Mouse (Mus musculus) MEL (cell line): ENCODE data around the gene Clcn3. TPM values are rescaled to one million over a fixed set of nuclear protein-coding genes. Genes with fewer than 3 reads are reported as not detected.

ENCODE experiments used
- DNase-seq: peaks from one replicate; pipeline ENCODE4 v3.0.0; 2011; ENCODE audit warnings: low read depth, low spot score
- H3K27ac ChIP-seq: 2 replicates; pipeline ENCODE4 v1.5.1; 2012; ENCODE audit warnings: low read depth, mild to moderate bottlenecking, control low read depth, low read length, moderate library complexity; ENCODE audit not compliant: control insufficient read depth
- H3K27me3 ChIP-seq, 2 experiments: fragments of 150-350 bp in 1 of 2; sonication (generic) in 1 of 2; 2 replicates each; pipeline ENCODE4 v1.6.1; 2012; ENCODE audit warnings: low read length in 2 of 2, mild to moderate bottlenecking in 2 of 2, improper control_type of control experiment in 1 of 2, moderate library complexity in 1 of 2; ENCODE audit not compliant: insufficient read depth in 2 of 2, control insufficient read depth in 1 of 2
- H3K36me3 ChIP-seq, 2 experiments: 2 replicates each; pipeline ENCODE4 v1.6.1; 2012 to 2014; ENCODE audit warnings: low read length in 2 of 2, improper control_type of control experiment in 1 of 2, inconsistent platforms in 1 of 2, mild to moderate bottlenecking in 1 of 2; ENCODE audit not compliant: insufficient read depth in 2 of 2, control insufficient read depth in 1 of 2
- H3K4me1 ChIP-seq, 2 experiments: fragments of 150-350 bp in 1 of 2; sonication (generic) in 1 of 2; 2 replicates each; pipeline ENCODE4 v1.6.1; 2012; ENCODE audit warnings: low read length in 2 of 2, improper control_type of control experiment in 1 of 2, mild to moderate bottlenecking in 1 of 2; ENCODE audit not compliant: insufficient read depth in 2 of 2, control insufficient read depth in 1 of 2
- H3K4me3 ChIP-seq, 2 experiments: fragments of 150-350 bp in 1 of 2; sonication (generic) in 1 of 2; 2 replicates each; pipeline ENCODE4 v1.5.1; 2012; ENCODE audit warnings: low read depth in 2 of 2, low read length in 2 of 2, mild to moderate bottlenecking in 2 of 2, moderate library complexity in 2 of 2, control low read depth in 1 of 2, improper control_type of control experiment in 1 of 2; ENCODE audit not compliant: control insufficient read depth in 1 of 2, insufficient read depth in 1 of 2
- H3K79me2 ChIP-seq: 2 replicates; pipeline ENCODE4 v1.6.1; 2012; ENCODE audit warnings: mild to moderate bottlenecking, low read length, moderate library complexity; ENCODE audit not compliant: control insufficient read depth, poor library complexity, insufficient read depth
- H3K9ac ChIP-seq: 2 replicates; pipeline ENCODE4 v1.6.1; 2012; ENCODE audit warnings: low read depth, mild to moderate bottlenecking, control low read depth, low read length, moderate library complexity; ENCODE audit not compliant: control insufficient read depth, poor library complexity, severe bottlenecking
- H3K9me3 ChIP-seq: fragments of 150-350 bp; sonication (generic); replicated peaks from 2 replicates; pipeline ENCODE4 v1.6.1; 2012; ENCODE audit warnings: mild to moderate bottlenecking, low read length, improper control_type of control experiment, moderate library complexity; ENCODE audit not compliant: insufficient read depth
- BHLHE40 ChIP-seq: IDR thresholded peaks from 2 replicates; pipeline ENCODE4 v1.6.1; 2012; ENCODE audit warnings: low read depth, mild to moderate bottlenecking, inconsistent platforms, low read length, improper control_type of control experiment, borderline replicate concordance
- CHD2 ChIP-seq: IDR thresholded peaks from 2 replicates; pipeline ENCODE4 v1.6.1; 2011; ENCODE audit warnings: low read length, improper control_type of control experiment
- CTCF ChIP-seq, 3 experiments: IDR thresholded peaks in 2 of 3; conservative IDR thresholded peaks in 1 of 3; 2 replicates each; pipeline ENCODE4 v1.5.1; 2011 to 2012; ENCODE audit warnings: low read length in 3 of 3, low read depth in 2 of 3, mild to moderate bottlenecking in 2 of 3, improper control_type of control experiment in 1 of 3, inconsistent platforms in 1 of 3, mixed read lengths in 1 of 3, moderate library complexity in 1 of 3; ENCODE audit not compliant: control insufficient read depth in 1 of 3, insufficient read depth in 1 of 3, poor library complexity in 1 of 3, severe bottlenecking in 1 of 3
- E2F4 ChIP-seq: IDR thresholded peaks from 2 replicates; pipeline ENCODE4 v1.6.1; 2011; ENCODE audit warnings: low read depth, low read length, improper control_type of control experiment, borderline replicate concordance
- ELF1 ChIP-seq: IDR thresholded peaks from 2 replicates; pipeline ENCODE4 v1.6.1; 2014; ENCODE audit warnings: low read depth, mild to moderate bottlenecking, inconsistent platforms, low read length, improper control_type of control experiment, moderate library complexity
- ETS1 ChIP-seq: IDR thresholded peaks from 2 replicates; pipeline ENCODE4 v1.6.1; 2012; ENCODE audit warnings: low read depth, mild to moderate bottlenecking, inconsistent platforms, low read length, improper control_type of control experiment, moderate library complexity
- GABPA ChIP-seq: IDR thresholded peaks from 2 replicates; pipeline ENCODE4 v1.6.1; 2012; ENCODE audit warnings: low read depth, mild to moderate bottlenecking, inconsistent platforms, low read length, improper control_type of control experiment, moderate library complexity
- GATA1 ChIP-seq: IDR thresholded peaks from 2 replicates; pipeline ENCODE4 v1.6.1; 2011; ENCODE audit warnings: low read depth, low read length, improper control_type of control experiment
- JUND ChIP-seq: IDR thresholded peaks from 2 replicates; pipeline ENCODE4 v1.6.1; 2011; ENCODE audit warnings: low read depth, mild to moderate bottlenecking, improper control_type of control experiment, low read length
- KAT2A ChIP-seq: conservative IDR thresholded peaks from 2 replicates; pipeline ENCODE4 v1.6.1; 2012; ENCODE audit warnings: low read depth, low read length, improper control_type of control experiment, inconsistent platforms
- MAFK ChIP-seq: IDR thresholded peaks from 2 replicates; pipeline ENCODE4 v1.6.1; 2011; ENCODE audit warnings: low read depth, mild to moderate bottlenecking, low read length, improper control_type of control experiment, borderline replicate concordance
- MAX ChIP-seq: IDR thresholded peaks from 2 replicates; pipeline ENCODE4 v1.6.1; 2011; ENCODE audit warnings: low read length, improper control_type of control experiment
- MAZ ChIP-seq: IDR thresholded peaks from 2 replicates; pipeline ENCODE4 v1.6.1; 2012; ENCODE audit warnings: low read depth, mild to moderate bottlenecking, inconsistent platforms, low read length, improper control_type of control experiment
- MEF2A ChIP-seq: IDR thresholded peaks from 2 replicates; pipeline ENCODE4 v1.6.1; 2014; ENCODE audit warnings: low read depth, mild to moderate bottlenecking, inconsistent platforms, low read length, improper control_type of control experiment; ENCODE audit not compliant: poor library complexity, insufficient replicate concordance, severe bottlenecking; ENCODE audit errors: extremely low read depth
- MYC ChIP-seq: IDR thresholded peaks from 2 replicates; pipeline ENCODE4 v1.6.1; 2011; ENCODE audit warnings: low read depth, mild to moderate bottlenecking, low read length, improper control_type of control experiment, moderate library complexity
- NELFE ChIP-seq: IDR thresholded peaks from 2 replicates; pipeline ENCODE4 v1.6.1; 2011; ENCODE audit warnings: low read depth, low read length, improper control_type of control experiment
- NRF1 ChIP-seq: IDR thresholded peaks from 2 replicates; pipeline ENCODE4 v1.6.1; 2014; ENCODE audit warnings: low read depth, mild to moderate bottlenecking, inconsistent platforms, low read length, improper control_type of control experiment, moderate library complexity; ENCODE audit not compliant: poor library complexity, insufficient read depth, severe bottlenecking
- POLR2AphosphoS2 ChIP-seq: IDR thresholded peaks from 2 replicates; pipeline ENCODE4 v1.6.1; 2011; ENCODE audit warnings: low read length, improper control_type of control experiment
- POLR2AphosphoS5 ChIP-seq: IDR thresholded peaks from 2 replicates; pipeline ENCODE4 v1.6.1; 2012; ENCODE audit warnings: low read depth, borderline replicate concordance, mild to moderate bottlenecking, inconsistent platforms, low read length, moderate library complexity, mixed read lengths
- RCOR1 ChIP-seq: IDR thresholded peaks from 2 replicates; pipeline ENCODE4 v1.6.1; 2012; ENCODE audit warnings: low read depth, mild to moderate bottlenecking, inconsistent platforms, low read length, improper control_type of control experiment
- TAL1 ChIP-seq: IDR thresholded peaks from 2 replicates; pipeline ENCODE4 v1.6.1; 2012; ENCODE audit warnings: mild to moderate bottlenecking, inconsistent platforms, low read length, moderate library complexity, mixed read lengths
- TCF12 ChIP-seq: IDR thresholded peaks from 2 replicates; pipeline ENCODE4 v1.6.1; 2014; ENCODE audit warnings: low read depth, mild to moderate bottlenecking, inconsistent platforms, low read length, improper control_type of control experiment, moderate library complexity
- UBTF ChIP-seq: IDR thresholded peaks from 2 replicates; pipeline ENCODE4 v1.6.1; 2012; ENCODE audit warnings: low read depth, mild to moderate bottlenecking, inconsistent platforms, low read length, improper control_type of control experiment, moderate library complexity, borderline replicate concordance; ENCODE audit not compliant: insufficient read depth
- USF2 ChIP-seq, 2 experiments: IDR thresholded peaks; 2 replicates each; pipeline ENCODE4 v1.6.1; 2011 to 2012; ENCODE audit warnings: improper control_type of control experiment in 2 of 2, low read length in 2 of 2, borderline replicate concordance in 1 of 2, inconsistent platforms in 1 of 2, low read depth in 1 of 2, mild to moderate bottlenecking in 1 of 2; ENCODE audit not compliant: insufficient read depth in 1 of 2
- ZKSCAN1 ChIP-seq: IDR thresholded peaks from 2 replicates; pipeline ENCODE4 v1.6.1; 2012; ENCODE audit warnings: low read depth, mild to moderate bottlenecking, inconsistent platforms, low read length, improper control_type of control experiment, moderate library complexity
- ZMIZ1 ChIP-seq: IDR thresholded peaks from 2 replicates; pipeline ENCODE4 v1.6.1; 2012; ENCODE audit warnings: low read depth, mild to moderate bottlenecking, inconsistent platforms, low read length, improper control_type of control experiment, moderate library complexity
- ZNF384 ChIP-seq: IDR thresholded peaks from 2 replicates; pipeline ENCODE4 v1.6.1; 2012; ENCODE audit warnings: low read depth, mild to moderate bottlenecking, inconsistent platforms, low read length, improper control_type of control experiment
- polyA plus RNA-seq, 2 experiments: library from polyadenylated mRNA; stranded (reverse) in 1 of 2; unstranded in 1 of 2; fragments of >175 nt in 1 of 2; fragments of >200 nt in 1 of 2; gene quantifications; 2 replicates each; pipeline versions ENCODE4 v1.2.1 to v1.2.4; 2012; ENCODE audit warnings: low replicate concordance in 2 of 2, low read depth in 1 of 2; ENCODE audit not compliant: insufficient read length in 2 of 2, insufficient read depth in 1 of 2, missing spikeins in 1 of 2
- total RNA-seq: library from RNA; depleted of rRNA; stranded (reverse); fragments of 300-350 nt; gene quantifications from 2 replicates; pipeline ENCODE4 v1.2.3, GENCODE M21; 2012

Clcn3 gene
- total and polyA plus RNA-seq, 3 experiments = 28.8 to 65.6 (median 33.0) TPM

DNA sequence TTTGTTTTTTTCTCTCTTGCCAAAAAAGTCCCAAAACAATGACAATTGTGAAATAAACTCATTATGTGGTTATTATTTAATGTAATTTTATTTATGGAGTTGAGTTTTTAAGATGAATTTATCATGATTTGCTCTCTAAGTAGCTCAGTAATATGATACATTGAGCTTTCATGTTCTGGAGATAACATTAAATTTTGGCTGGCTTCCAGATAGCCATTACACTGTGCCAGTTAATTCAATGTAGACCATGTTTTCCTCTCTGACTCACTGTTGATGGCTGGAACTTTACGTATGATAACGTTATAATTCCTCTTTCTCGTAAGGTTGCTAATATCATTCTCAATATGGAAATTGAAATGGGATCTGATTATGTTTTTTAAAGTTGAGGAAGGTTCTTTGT, 13.4 kb upstream of the Clcn3 start (continued):
- no peak for TF ChIP-seq POLR2AphosphoS2

DNA sequence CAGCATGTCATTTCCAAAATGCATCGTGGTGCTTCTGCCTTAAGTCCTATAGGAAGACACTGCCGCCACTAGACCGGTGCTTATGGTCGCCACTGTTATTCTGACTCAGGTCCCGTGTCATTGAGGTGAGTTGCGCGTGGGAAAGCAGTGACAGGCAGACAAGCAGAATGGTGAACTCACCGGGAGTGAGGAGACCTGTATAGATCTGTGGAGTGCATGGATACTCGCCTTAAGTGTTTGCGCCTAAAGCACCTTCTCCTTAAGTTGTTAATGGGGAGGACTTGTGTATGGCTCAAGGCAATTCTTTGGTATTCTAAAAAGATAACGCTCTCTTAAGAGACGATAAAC, 10.5 kb upstream of the Clcn3 start:
- H3K27ac ChIP-seq = peak overlapping the region; percentile 86
- H3K36me3 ChIP-seq = peaks cover 2 to 28% of the 10 kb centered on the region in 2 experiments; a peak in 2 of 4 replicates
- peak overlapping the region; percentile 69 to 92 for H3K4me3 ChIP-seq
- DNase-seq = no peak
- H3K9me3 ChIP-seq = no peaks in the 10 kb centered on the region
- H3K79me2 ChIP-seq = peaks cover 13% of the 10 kb centered on the region
- H3K4me1 ChIP-seq = peaks cover 10 to 13% of the 10 kb centered on the region in 2 experiments
- no peaks in the 10 kb centered on the region for H3K27me3 ChIP-seq
- TF ChIP-seq ETS1 (0 out of 2 replicates have a peak, but pooled peaks have one; percentile 4), GATA1 (peak; percentile 66; the same call in 1 of the 2 replicates), ELF1 (no peak), TCF12 (no peak), KAT2A (no peak), MAX (no peak)
- H3K9ac ChIP-seq = peak overlapping the region; percentile 85

DNA sequence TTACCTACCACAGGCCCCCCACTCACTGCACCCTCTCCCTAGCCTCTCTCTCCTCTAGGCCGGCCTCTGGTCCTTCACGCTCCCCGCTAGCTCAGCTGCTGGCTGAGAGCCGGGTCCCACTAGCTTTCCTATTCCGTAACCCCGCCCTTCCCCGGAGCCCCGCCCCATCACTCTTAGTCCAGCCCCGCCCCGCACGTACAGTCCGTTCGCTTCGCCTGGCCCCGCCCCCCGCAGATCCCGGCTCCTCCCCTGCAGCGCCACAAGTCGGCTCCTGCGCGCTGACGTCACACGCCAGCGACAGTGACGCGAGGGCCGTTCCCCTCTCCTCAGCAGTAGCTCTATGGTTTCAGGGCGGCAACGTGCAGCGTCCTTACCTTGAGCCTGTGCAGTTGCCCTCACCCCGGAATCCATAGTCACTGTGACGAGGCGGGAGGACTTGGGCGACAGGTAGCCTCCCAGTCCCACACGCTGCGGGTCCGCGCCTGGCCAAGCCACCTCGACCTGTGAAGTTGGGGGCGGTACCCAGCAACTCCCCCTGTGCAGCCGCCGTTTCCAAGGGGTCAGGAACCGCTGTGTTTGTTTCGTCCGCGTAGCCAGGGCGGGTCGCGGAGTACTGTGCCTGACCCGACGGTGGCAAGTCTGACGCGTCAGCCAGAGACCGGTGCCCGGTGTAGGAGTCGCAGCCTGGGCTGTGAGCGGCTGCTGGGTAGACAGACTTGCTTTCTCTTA, 10.0 kb upstream of the Clcn3 start, which contains the start of gene Nek1:
TSS of gene Nek1 (plus strand) at position 286 of the 729 bp plus-strand sequence.
- peaks cover 13% of the 10 kb centered on the region for H3K79me2 ChIP-seq
- H3K27ac ChIP-seq = peak within 1 kb of the TSS; percentile 86
- peak within 1 kb of the TSS; percentile 92 for H3K4me3 ChIP-seq
- peak within 1 kb of the TSS; percentile 85 for H3K9ac ChIP-seq
- peak; percentile 98 for DNase-seq
- H3K9me3 ChIP-seq = no peaks in the 10 kb centered on the region
- H3K27me3 ChIP-seq = no peaks in the 10 kb centered on the region
- peaks cover 0 to 28% of the 10 kb centered on the region in 2 experiments; a peak in 2 of 4 replicates for H3K36me3 ChIP-seq
- H3K4me1 ChIP-seq = peaks cover 10 to 13% of the 10 kb centered on the region in 2 experiments
- TF ChIP-seq POLR2AphosphoS5 = no peak
- TF ChIP-seq ZNF384 = no peak
- TF ChIP-seq TAL1 = no peak
- no peak for TF ChIP-seq USF2 (IDR thresholded peaks at IDR 0.05; ENCODE audit: borderline replicate concordance in 1 of 2, insufficient read depth in 1 of 2, low read depth in 1 of 2, low read length in 2 of 2)
- TF ChIP-seq MAFK = no peak
- TF ChIP-seq NRF1 = peak; percentile 42; the same call in 1 of the 2 replicates
- TF ChIP-seq POLR2AphosphoS2 = peak; percentile 73
- no peak for TF ChIP-seq CTCF (IDR thresholded peaks at IDR 0.05 in 2 of 3, conservative IDR thresholded peaks at IDR 0.05 in 1 of 3; ENCODE audit: control insufficient read depth in 1 of 3, insufficient read depth in 1 of 3, low read depth in 2 of 3, low read length in 3 of 3, poor library complexity in 1 of 3, severe bottlenecking in 1 of 3)
- TF ChIP-seq GABPA = no peak
- TF ChIP-seq MYC = no peak; the same call in 1 of the 2 replicates
- no peak for TF ChIP-seq GATA1
- no peak; the same call in 1 of the 2 replicates for TF ChIP-seq MAZ
- TF ChIP-seq MAX = peak; percentile 61
- TF ChIP-seq ZMIZ1 = peak; percentile 80
- TF ChIP-seq JUND = no peak
- no peak for TF ChIP-seq RCOR1
- no peak for TF ChIP-seq CHD2
- TF ChIP-seq E2F4 = no peak
- peak; percentile 44 for TF ChIP-seq ETS1
- TF ChIP-seq NELFE = peak; percentile 88
- TF ChIP-seq ZKSCAN1 = no peak
- TF ChIP-seq MEF2A = no peak
- TF ChIP-seq BHLHE40 = no peak
- TF ChIP-seq UBTF = no peak
